Mouse (Mus musculus): ENCODE measurements around the gene Dcaf11.
A peak's percentile ranks its signal among the peaks of the same experiment; 100 is the strongest.

The Dcaf11 gene

GRCm38 (mm10) chr14:55617822-55618221 is 58.0 kb downstream of the Dcaf11 start, which contains the start of gene Rec8:
Gene Rec8 (plus strand): TSS chr14:55618037.
- DNase-seq: peak; percentile 79

GRCm38 (mm10) chr14:55618486-55619195 is 58.8 kb downstream of the Dcaf11 start:
- no peak for DNase-seq

Measured in embryo, embryonic 11 days (tissue).